Mouse (Mus musculus) forebrain, embryonic 15.5 days (tissue): ENCODE results near the gene Nupl1. TPM values are rescaled to one million over a fixed set of nuclear protein-coding genes. Genes with fewer than 3 reads are reported as not detected.

Experiments
- ATAC-seq: fragments of 200-750 bp; cut with Nextera tagmentation; replicated peaks from 2 replicates; pipeline ENCODE4 v1.8.0; 2017; ENCODE audit warnings: mild to moderate bottlenecking, moderate TSS enrichment, moderate library complexity
- H3K27ac ChIP-seq: fragments of 300-500 bp; sonication (generic); replicated peaks from 2 replicates; pipeline ENCODE4 v1.5.1; 2015; ENCODE audit warnings: mild to moderate bottlenecking, inconsistent platforms
- H3K27me3 ChIP-seq: fragments of 300-500 bp; sonication (generic); 2 replicates; pipeline ENCODE4 v1.6.1; 2015; ENCODE audit warnings: inconsistent platforms
- H3K36me3 ChIP-seq: fragments of 300-500 bp; sonication (generic); 2 replicates; pipeline ENCODE4 v1.6.1; 2015; ENCODE audit warnings: mild to moderate bottlenecking, inconsistent platforms
- H3K4me1 ChIP-seq: fragments of 300-500 bp; sonication (generic); 2 replicates; pipeline ENCODE4 v1.6.1; 2015; ENCODE audit warnings: inconsistent platforms
- H3K4me2 ChIP-seq: fragments of 300-500 bp; sonication (generic); replicated peaks from 2 replicates; pipeline ENCODE4 v1.6.1; 2015; ENCODE audit warnings: mild to moderate bottlenecking, inconsistent platforms
- H3K4me3 ChIP-seq: fragments of 300-500 bp; sonication (generic); 2 replicates; pipeline ENCODE4 v1.5.1; 2015; ENCODE audit warnings: mild to moderate bottlenecking, inconsistent platforms
- H3K9ac ChIP-seq: fragments of 300-500 bp; sonication (generic); replicated peaks from 2 replicates; pipeline ENCODE4 v1.6.1; 2015; ENCODE audit warnings: mild to moderate bottlenecking, inconsistent platforms
- H3K9me3 ChIP-seq: fragments of 300-500 bp; sonication (generic); 2 replicates; pipeline ENCODE4 v1.6.1; 2016; ENCODE audit warnings: inconsistent platforms
- WGBS: fragments of 180-500 bp; shearing (Covaris S2); methylation state at CpG from one replicate; pipeline ENCODE4 v1.1.7; 2015; ENCODE audit warnings: mixed read lengths; 5-methylcytosine and 5-hydroxymethylcytosine counted together
- polyA plus RNA-seq: library from polyadenylated mRNA; unstranded; fragments of >200 nt; fragmentation: Nextera tagmentation; extraction: Ambion mirVana; gene quantifications from 2 replicates; pipeline ENCODE4 v1.2.1, GENCODE M21; 2015

The Nupl1 gene
- polyA plus RNA-seq, 1 experiment from 2014 or later: 0.11 TPM

DNA sequence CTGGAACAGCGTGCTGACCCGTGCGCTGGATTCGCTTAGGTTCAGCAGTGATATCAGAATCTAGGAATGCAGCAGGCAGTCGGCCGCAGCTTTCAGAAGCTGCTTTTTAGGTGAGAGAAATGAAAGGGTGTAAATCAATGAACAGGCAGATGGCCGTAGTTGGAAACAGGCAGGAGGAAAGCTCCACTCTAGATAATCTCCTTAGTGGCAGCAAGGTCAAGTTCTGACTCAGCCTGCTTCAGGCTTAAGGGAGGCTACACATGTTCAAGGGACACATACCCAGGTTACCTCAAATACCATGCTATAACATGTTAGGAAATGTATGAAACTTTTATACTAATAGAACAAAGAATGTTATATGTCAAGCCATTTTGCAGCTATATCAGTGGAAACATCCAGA, 11.1 kb upstream of the Nupl1 start:
- Histone ChIP-seq H3K9me3 (no peaks in the 10 kb centered on the region), H3K27ac (no peak overlapping the region), H3K27me3 (no peaks in the 10 kb centered on the region), H3K4me3 (no peak overlapping the region), H3K4me2 (no peak overlapping the region), H3K4me1 (peaks cover 18% of the 10 kb centered on the region), H3K36me3 (no peaks in the 10 kb centered on the region), H3K9ac (no peak overlapping the region)
- WGBS: 81% methylated on average over 7 of the region's 7 CpGs
- no peak for ATAC-seq

DNA sequence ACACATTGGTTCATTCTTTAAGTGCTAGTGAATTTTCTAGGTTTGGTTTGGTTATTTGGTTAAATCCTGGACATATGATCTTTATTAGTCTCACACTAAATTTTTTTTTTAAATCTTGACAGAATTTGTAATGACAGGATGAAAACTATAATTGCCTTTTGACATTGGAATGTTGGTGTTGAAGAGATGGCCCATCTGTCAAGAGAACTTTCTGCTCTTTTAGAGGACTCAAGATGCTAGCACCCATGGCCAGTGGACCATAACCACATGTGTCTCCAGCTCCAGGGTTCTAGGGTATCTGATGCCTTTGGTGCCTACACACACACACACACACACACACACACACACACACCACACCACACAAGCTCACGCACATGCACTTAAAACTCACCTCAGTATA, 6.6 kb upstream of the Nupl1 start:
- WGBS: 80% methylated on average over 1 of the region's 1 CpGs
- Histone ChIP-seq H3K9me3 (no peaks in the 10 kb centered on the region), H3K4me3 (no peak overlapping the region), H3K27me3 (no peaks in the 10 kb centered on the region), H3K4me2 (no peak overlapping the region), H3K9ac (no peak overlapping the region), H3K4me1 (no peaks in the 10 kb centered on the region), H3K36me3 (no peaks in the 10 kb centered on the region), H3K27ac (no peak overlapping the region)
- no peak for ATAC-seq

DNA sequence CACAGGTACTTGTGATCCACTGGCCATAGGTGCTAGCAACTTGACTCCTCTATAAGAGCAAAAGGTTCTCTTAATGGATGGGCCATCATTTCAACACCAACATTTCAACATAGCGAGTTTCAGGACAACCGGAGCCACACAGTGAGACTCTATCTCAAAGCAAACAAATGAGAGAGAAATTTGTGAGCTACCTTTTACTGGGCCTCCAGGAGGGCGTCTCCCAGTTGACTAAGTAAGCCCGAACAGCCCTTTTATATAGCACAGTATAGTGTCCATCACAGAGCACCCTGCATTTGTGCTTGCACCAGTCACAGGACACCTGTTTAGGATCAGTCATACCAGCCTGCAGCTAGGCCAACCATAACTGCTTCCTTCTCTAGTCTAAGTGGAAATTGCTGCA, 5.9 kb upstream of the Nupl1 start:
- no peaks in the 10 kb centered on the region for H3K9me3 ChIP-seq
- H3K27me3 ChIP-seq: no peaks in the 10 kb centered on the region
- no peak overlapping the region for H3K27ac ChIP-seq
- ATAC-seq: no peak
- H3K36me3 ChIP-seq: no peaks in the 10 kb centered on the region
- no peak overlapping the region for H3K9ac ChIP-seq
- no peak overlapping the region for H3K4me3 ChIP-seq
- WGBS: 79% methylated on average over 4 of the region's 4 CpGs
- H3K4me2 ChIP-seq: no peak overlapping the region
- peaks cover 6% of the 10 kb centered on the region for H3K4me1 ChIP-seq

DNA sequence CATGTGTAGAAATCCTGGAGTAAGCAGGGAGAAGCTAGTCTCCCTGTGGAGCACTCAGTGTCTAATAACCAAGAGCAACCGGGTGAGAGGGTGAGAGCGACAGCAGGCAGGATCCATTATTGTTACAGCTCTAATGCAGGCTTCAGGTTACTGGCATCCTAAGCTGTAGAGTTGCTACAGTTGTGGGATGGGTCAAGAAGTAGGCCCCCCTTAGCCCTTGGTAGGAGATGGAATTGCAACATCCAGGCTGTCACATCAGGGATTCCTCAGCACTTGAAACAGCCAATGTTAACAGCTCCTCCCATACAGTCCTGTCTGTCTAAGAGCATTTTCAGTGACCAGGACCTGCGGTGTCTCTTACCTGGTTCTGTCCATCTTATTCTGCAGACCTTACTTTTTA, 5.1 kb upstream of the Nupl1 start:
- H3K4me2 ChIP-seq: no peak overlapping the region
- H3K4me1 ChIP-seq: peaks cover 8% of the 10 kb centered on the region
- H3K27ac ChIP-seq: no peak overlapping the region
- ATAC-seq: no peak
- H3K9me3 ChIP-seq: no peaks in the 10 kb centered on the region
- no peak overlapping the region for H3K9ac ChIP-seq
- no peaks in the 10 kb centered on the region for H3K36me3 ChIP-seq
- H3K27me3 ChIP-seq: no peaks in the 10 kb centered on the region
- H3K4me3 ChIP-seq: no peak overlapping the region
- 29% methylated on average over 3 of the region's 3 CpGs for WGBS

DNA sequence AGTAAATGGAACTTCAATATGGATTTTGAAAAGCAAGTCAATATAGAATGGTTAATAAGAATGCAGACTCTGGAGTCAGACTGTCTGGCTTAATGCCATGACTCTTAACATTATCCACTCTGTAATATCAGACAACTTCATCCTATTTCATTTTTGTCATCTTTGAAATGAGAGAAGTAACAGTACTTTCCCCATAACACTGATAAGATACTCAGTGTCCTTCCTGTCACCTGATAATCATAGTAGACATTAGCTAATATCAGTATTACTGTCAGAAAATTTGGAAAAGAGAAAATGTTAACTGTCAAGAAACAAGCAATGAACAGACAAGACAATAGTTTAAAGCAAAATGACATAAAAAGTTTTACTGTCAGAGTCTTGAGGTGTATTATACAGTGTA, 3.5 kb upstream of the Nupl1 start:
- H3K4me3 ChIP-seq: no peak overlapping the region
- peaks cover 15% of the 10 kb centered on the region for H3K4me1 ChIP-seq
- no peaks in the 10 kb centered on the region for H3K9me3 ChIP-seq
- H3K9ac ChIP-seq: no peak overlapping the region
- H3K36me3 ChIP-seq: no peaks in the 10 kb centered on the region
- no peak overlapping the region for H3K27ac ChIP-seq
- no peak overlapping the region for H3K4me2 ChIP-seq
- no peaks in the 10 kb centered on the region for H3K27me3 ChIP-seq
- ATAC-seq: no peak

DNA sequence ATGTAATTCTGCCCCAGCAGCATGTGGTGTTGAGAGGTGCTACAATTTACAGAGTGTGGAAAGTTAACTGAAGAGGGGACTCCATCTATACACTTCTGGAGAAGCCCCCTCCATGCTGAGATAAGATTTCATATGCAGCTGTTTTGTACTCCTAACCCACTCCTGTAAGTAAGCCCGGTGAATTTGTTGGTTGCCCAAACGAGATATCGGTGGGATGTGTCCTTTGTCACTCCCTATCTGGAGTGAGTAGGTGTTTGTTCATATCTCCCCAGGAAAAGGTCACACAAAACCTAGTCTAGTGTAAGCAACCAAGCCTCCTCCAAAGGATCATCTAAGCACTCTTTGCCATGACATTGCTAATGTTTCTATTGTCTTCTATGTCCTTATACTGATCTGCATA, 2.2 kb upstream of the Nupl1 start:
- H3K27me3 ChIP-seq: no peaks in the 10 kb centered on the region

DNA sequence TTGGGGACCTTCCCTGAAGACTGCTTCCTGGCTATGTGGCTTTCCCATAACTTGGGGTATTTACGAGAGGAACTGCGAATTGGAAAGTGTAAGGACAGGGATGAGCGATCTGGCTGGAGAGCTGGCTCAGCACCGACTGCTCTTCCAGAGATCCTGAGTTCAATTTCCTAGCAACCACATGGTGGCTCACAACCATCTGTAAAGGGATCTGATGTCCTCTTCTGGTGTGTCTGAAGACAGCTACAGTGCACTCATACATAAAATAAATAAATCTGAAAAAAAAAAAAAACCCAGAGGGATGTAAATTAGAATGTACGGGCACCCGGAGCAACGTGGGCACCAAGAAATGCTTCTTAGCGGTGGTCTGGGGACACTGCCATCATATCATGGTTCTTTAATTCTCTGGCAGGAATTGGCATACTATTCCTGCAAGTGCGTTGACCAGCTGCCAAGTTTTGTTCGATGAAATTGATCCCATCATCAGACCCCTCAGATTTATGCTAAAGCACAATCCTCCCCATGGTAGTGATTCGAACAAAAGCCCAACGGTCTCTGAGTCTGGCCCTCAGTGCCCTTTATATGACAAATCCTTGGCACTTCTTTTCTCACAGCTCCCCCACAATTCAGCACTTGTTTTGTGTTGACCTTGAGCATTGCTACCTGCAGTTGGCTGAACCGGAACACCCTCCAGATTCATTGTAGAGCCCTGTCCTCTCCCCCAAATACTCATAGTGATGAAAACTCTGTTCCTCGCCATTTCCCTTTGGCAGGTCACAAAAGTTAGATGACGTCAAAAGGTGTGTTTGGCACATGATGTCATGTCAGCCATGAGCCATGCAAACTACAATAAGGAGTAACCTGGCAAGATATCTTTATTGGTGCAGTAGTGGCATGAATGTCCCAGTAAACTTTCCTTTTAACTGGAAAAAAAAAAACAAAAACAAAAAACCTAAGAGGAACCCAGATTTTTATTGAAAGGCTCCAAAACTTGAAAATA, 1.1 kb upstream of the Nupl1 start:
- H3K36me3 ChIP-seq: no peaks in the 10 kb centered on the region
- peaks cover 26% of the 10 kb centered on the region for H3K4me1 ChIP-seq
- H3K4me3 ChIP-seq: peak overlapping the region; percentile 86
- 18% methylated on average over 15 of the region's 15 CpGs for WGBS
- no peaks in the 10 kb centered on the region for H3K9me3 ChIP-seq
- peak overlapping the region; percentile 72 for H3K9ac ChIP-seq
- peak overlapping the region; percentile 80 for H3K27ac ChIP-seq
- ATAC-seq: no peak
- peak overlapping the region; percentile 81 for H3K4me2 ChIP-seq
- H3K27me3 ChIP-seq: no peaks in the 10 kb centered on the region

More for the DNA sequence above, 2.2 kb upstream of the Nupl1 start:
- no peak for ATAC-seq
- H3K4me3 ChIP-seq: no peak overlapping the region
- H3K9ac ChIP-seq: no peak overlapping the region
- 95% methylated on average over 3 of the region's 3 CpGs for WGBS
- H3K4me1 ChIP-seq: peaks cover 26% of the 10 kb centered on the region
- H3K36me3 ChIP-seq: no peaks in the 10 kb centered on the region
- no peaks in the 10 kb centered on the region for H3K9me3 ChIP-seq
- no peak overlapping the region for H3K4me2 ChIP-seq
- no peak overlapping the region for H3K27ac ChIP-seq

DNA sequence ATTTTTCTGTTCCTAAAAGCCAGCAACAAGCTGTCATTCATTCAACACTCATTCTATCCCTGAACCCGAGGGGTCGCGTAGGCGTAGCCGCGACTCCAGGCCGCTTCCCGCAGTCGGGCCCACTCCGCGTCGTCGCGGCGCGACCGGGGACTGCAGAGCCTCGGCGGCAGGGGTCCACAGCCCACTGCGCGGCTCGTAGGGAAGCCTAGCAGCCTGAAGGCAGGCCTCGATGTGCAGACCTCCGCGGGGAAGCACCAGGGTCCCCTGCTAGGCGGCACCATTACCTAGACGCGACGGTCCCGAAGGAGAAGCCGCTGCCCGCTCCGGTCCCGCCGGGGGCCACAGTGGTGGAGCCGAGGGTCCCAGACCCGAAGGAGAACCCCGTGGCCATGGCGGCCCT, 352 bp downstream of the Nupl1 start:
- Histone ChIP-seq H3K4me1 (peaks cover 26% of the 10 kb centered on the region), H3K4me2 (peak overlapping the region; percentile 81), H3K27me3 (no peaks in the 10 kb centered on the region), H3K9ac (peak overlapping the region; percentile 87), H3K9me3 (no peaks in the 10 kb centered on the region), H3K4me3 (peak overlapping the region; percentile 86), H3K36me3 (no peaks in the 10 kb centered on the region), H3K27ac (peak overlapping the region; percentile 94)
- 0% methylated on average over 39 of the region's 39 CpGs for WGBS
- ATAC-seq: peak; percentile 68

DNA sequence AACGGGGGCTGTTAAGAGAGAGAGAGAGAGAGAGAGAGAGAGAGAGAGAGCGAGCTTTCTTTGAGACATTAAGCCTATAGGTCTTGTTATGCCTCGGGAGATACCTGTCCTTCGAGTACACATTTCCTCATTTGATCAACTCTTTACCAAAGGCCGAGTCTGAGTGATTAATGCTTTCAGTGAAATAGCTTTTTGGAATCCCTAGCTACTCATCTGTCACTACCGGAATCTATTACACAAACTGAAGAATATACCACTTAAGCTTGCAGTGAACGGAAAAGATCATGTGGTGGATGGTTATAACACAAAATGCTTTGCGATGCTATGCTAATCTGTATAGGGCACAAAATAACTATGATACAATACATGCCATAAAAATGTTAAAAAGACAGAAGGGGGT, 865 bp downstream of the Nupl1 start:
- Histone ChIP-seq H3K36me3 (no peaks in the 10 kb centered on the region; the same call in 1 of the 2 replicates), H3K9me3 (no peaks in the 10 kb centered on the region), H3K9ac (peak overlapping the region; percentile 87), H3K4me1 (peaks cover 26% of the 10 kb centered on the region), H3K4me2 (peak overlapping the region; percentile 81), H3K4me3 (peak overlapping the region; percentile 86), H3K27ac (peak overlapping the region; percentile 94), H3K27me3 (no peaks in the 10 kb centered on the region)
- 15% methylated on average over 8 of the region's 8 CpGs for WGBS
- ATAC-seq: no peak

DNA sequence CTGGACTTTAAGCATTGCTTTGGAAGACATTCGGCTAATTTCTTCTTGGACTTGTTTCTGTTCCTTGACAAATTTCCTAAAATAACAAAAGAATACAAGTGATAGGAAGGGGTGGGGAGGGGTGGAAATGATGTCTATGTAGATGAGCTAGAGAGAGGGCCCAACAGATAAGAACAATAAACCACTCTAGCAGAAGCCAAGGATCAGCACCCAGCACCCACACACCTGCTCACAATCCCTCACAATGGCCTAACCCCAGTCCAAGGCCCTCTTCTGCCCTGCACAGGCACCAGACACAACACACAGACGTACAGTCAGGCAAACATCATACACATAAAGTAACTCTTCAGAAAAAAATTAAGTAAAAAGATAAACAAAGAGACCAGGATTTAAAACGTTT, 12.7 kb downstream of the Nupl1 start:
- 88% methylated on average over 3 of the region's 3 CpGs for WGBS
- no peaks in the 10 kb centered on the region for H3K4me1 ChIP-seq

DNA sequence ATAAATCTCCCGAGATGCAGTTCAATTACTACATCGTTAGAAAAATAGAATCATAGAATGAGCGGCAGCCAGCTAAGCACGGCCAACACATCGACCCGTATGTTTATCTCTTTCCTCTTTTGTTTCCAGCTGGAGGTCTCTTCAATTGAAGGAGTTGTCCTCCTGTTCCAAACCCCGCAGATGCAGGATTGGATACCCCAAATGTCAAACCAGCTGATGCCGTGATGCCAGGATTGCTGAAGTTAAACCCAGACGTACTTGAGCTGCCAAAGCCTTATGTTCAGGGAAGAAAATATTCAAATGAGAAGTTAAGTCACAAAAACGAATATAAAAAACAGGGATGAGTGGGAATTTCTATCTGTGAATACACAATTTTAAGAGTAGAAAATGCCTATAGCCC, 31.3 kb downstream of the Nupl1 start:
- 73% methylated on average over 10 of the region's 10 CpGs for WGBS
- no peak overlapping the region for H3K9ac ChIP-seq
- H3K27me3 ChIP-seq: no peaks in the 10 kb centered on the region
- ATAC-seq: no peak
- no peak overlapping the region for H3K4me3 ChIP-seq
- H3K27ac ChIP-seq: peak overlapping the region; percentile 54
- no peaks in the 10 kb centered on the region for H3K9me3 ChIP-seq
- peaks cover 26% of the 10 kb centered on the region for H3K36me3 ChIP-seq
- H3K4me2 ChIP-seq: no peak overlapping the region
- H3K4me1 ChIP-seq: no peaks in the 10 kb centered on the region

More for the DNA sequence above, 12.7 kb downstream of the Nupl1 start:
- Histone ChIP-seq H3K9ac (no peak overlapping the region), H3K4me3 (no peak overlapping the region), H3K36me3 (peaks cover 60% of the 10 kb centered on the region), H3K4me2 (no peak overlapping the region), H3K27ac (no peak overlapping the region), H3K9me3 (no peaks in the 10 kb centered on the region), H3K27me3 (no peaks in the 10 kb centered on the region)
- ATAC-seq: no peak

DNA sequence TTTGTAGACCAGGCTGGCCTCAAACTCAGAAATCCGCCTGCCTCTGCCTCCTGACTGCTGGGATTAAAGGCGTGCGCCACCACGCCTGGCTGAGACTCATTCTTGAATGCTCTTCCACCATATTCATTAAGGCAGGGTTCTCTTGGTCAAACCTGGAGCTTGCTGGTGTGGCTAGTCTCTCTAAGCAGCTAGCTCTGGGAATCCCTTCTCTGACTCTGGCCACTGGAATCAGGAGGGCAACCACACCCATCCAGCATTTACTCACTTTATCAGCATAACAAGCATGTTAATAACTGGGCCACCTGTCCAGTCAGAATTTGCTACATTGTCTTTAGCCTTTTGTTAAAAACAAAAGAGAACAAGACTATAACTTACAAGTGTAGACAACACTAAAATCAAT, 33.6 kb downstream of the Nupl1 start:
- H3K9me3 ChIP-seq: no peaks in the 10 kb centered on the region
- H3K4me2 ChIP-seq: no peak overlapping the region
- no peak for ATAC-seq
- WGBS: 97% methylated on average over 4 of the region's 4 CpGs
- no peak overlapping the region for H3K27ac ChIP-seq
- no peaks in the 10 kb centered on the region for H3K27me3 ChIP-seq
- H3K9ac ChIP-seq: no peak overlapping the region
- H3K4me3 ChIP-seq: no peak overlapping the region
- no peaks in the 10 kb centered on the region for H3K4me1 ChIP-seq
- peaks cover 23% of the 10 kb centered on the region for H3K36me3 ChIP-seq

DNA sequence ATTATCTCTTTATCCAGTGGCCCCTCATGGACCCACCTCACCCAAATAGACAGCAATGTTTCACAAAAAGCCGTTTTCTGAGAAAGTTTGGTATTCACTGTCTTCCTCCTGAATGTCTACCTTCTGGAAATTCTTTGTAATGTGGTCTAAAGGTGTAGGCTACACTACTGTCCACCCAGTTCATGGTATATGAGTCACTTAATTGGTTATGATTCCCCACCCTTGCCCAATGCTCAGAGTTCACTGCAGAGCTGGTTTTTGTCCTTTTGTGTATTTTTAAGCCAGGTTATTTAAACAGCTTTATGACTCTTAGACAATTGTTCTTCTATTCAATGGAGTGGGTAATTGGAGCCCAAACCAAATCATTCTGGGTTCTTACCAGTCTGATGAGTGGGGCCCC, 35.1 kb downstream of the Nupl1 start:
- Histone ChIP-seq H3K4me3 (no peak overlapping the region), H3K9ac (no peak overlapping the region), H3K36me3 (peaks cover 18% of the 10 kb centered on the region), H3K4me1 (no peaks in the 10 kb centered on the region), H3K27me3 (no peaks in the 10 kb centered on the region), H3K27ac (no peak overlapping the region), H3K9me3 (no peaks in the 10 kb centered on the region), H3K4me2 (no peak overlapping the region)
- no peak for ATAC-seq
- WGBS: 98% methylated on average over 1 of the region's 1 CpGs
